ENCODE assay signal across 9 mouse cellular contexts in the genomic region with DNA sequence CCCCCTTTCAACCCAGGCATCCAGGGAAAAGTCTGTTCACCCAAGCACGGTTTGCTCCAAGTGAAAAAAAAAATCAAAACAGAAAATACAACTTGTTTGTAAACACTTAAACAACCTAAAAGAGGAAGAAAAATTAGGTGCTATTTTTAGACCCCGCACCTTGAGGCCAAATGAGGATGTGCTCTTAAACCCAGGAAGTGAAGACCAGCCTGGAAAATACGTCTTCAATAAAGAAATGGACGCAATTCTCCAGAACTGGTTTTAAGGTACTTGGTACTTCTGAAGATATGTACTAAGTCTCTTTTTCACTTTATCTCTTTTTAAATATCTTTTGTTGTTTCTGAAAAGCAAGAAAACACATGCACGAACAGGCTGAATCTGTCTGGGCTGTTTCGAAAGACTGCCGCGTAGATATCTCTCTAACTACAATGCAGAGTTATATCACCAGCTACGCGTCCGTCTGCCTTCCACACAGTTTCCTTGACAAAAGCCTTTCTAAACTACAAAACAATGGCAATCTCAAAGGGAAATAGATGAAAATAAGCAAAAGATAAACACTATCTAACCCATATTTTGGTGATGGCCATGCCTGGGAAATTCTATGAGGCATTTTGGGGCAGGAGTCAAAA. TPM values are rescaled to one million over a fixed set of nuclear protein-coding genes. Genes with fewer than 3 reads are reported as not detected.
DNase-seq lines count a peak whose midpoint lies in the region; ATAC-seq and TF ChIP-seq lines count a peak whose summit lies in the region.
"Had no signal": no experiment of that assay in that cellular context is flagged by ENCODE, and none has a peak within 500 bp of the region (broad histone marks: within the 10 kb centered on the region; RNA-seq: fewer than 3 reads in every experiment).

No protein-coding gene starts in this region.

- H3K27ac ChIP-seq in forebrain, embryonic 16.5 days (ENCODE audit: low read length), result no peak overlapping the region
- H3K27ac ChIP-seq in forebrain, embryonic 14.5 days (ENCODE audit: low read depth, low read length), result no peak overlapping the region
- 0 out of 2 replicates have a peak overlapping the region, but pooled peaks have one; percentile 9 for H3K27ac ChIP-seq in spleen, adult 2 months (ENCODE audit: insufficient read depth, low read length)
- H3K27ac ChIP-seq in liver, embryonic 16.5 days (ENCODE audit: low read length), result peak overlapping the region; percentile 64; the same call in 1 of the 2 replicates
- H3K27ac ChIP-seq in stomach, postnatal 0 days (replicated peaks), result peak overlapping the region; percentile 49

- no peak for TF ChIP-seq POLR2A in spleen, adult 2 months (IDR thresholded peaks at IDR 0.05; ENCODE audit: low read depth, low read length)

- H3K4me3 ChIP-seq in forebrain, embryonic 16.5 days (replicated peaks; ENCODE audit: low read length), result no peak overlapping the region
- H3K4me3 ChIP-seq in forebrain, embryonic 14.5 days (ENCODE audit: low read depth, low read length), result no peak overlapping the region
- H3K4me3 ChIP-seq in spleen, adult 2 months (ENCODE audit: extremely low read depth, insufficient read depth, insufficient read length), result no peak overlapping the region
- peak overlapping the region; percentile 37 for H3K4me3 ChIP-seq in liver, embryonic 16.5 days (ENCODE audit: low read depth, low read length)
- H3K4me3 ChIP-seq in stomach, postnatal 0 days (ENCODE audit: low read depth, low read length), result peak overlapping the region; percentile 0; the same call in 1 of the 2 replicates

- no peaks in the 10 kb centered on the region for H3K9me3 ChIP-seq in forebrain, embryonic 16.5 days (ENCODE audit: control insufficient read depth, low read length)
- H3K9me3 ChIP-seq in forebrain, embryonic 14.5 days (replicated peaks; ENCODE audit: control insufficient read depth, low read length), result no peaks in the 10 kb centered on the region
- H3K9me3 ChIP-seq in liver, embryonic 16.5 days (replicated peaks; ENCODE audit: control insufficient read depth, low read length), result no peaks in the 10 kb centered on the region
- H3K9me3 ChIP-seq in stomach, postnatal 0 days (ENCODE audit: control insufficient read depth, low read length), result no peaks in the 10 kb centered on the region

- H3K9ac ChIP-seq in forebrain, embryonic 16.5 days (replicated peaks; ENCODE audit: low read depth, low read length), result no peak overlapping the region
- no peak overlapping the region for H3K9ac ChIP-seq in forebrain, embryonic 14.5 days (ENCODE audit: low read length)
- H3K9ac ChIP-seq in liver, embryonic 16.5 days (ENCODE audit: low read depth, low read length), result peak overlapping the region; percentile 34
- no peak overlapping the region for H3K9ac ChIP-seq in stomach, postnatal 0 days (ENCODE audit: low read length)

- no peaks in the 10 kb centered on the region; the same call in 1 of the 2 replicates for H3K4me1 ChIP-seq in forebrain, embryonic 16.5 days (replicated peaks; ENCODE audit: control insufficient read depth, insufficient read depth, low read length)
- H3K4me1 ChIP-seq in forebrain, embryonic 14.5 days (ENCODE audit: control insufficient read depth, insufficient read depth, low read length), result no peaks in the 10 kb centered on the region
- peaks cover 2% of the 10 kb centered on the region for H3K4me1 ChIP-seq in spleen, adult 2 months (ENCODE audit: control insufficient read depth, insufficient read depth, insufficient read length)
- H3K4me1 ChIP-seq in liver, embryonic 16.5 days (ENCODE audit: control insufficient read depth, low read depth, low read length), result peaks cover 12% of the 10 kb centered on the region
- H3K4me1 ChIP-seq in stomach, postnatal 0 days (replicated peaks; ENCODE audit: control insufficient read depth, insufficient read depth), result 0 out of 2 replicates have a peak, but pooled peaks cover 3% of the 10 kb centered on the region

- no peak for TF ChIP-seq EP300 in stomach, postnatal 0 days (optimal IDR thresholded peaks at IDR 0.05)

- WGBS in forebrain, embryonic 16.5 days, result 76% methylated on average over 11 of the region's 11 CpGs
- WGBS in forebrain, embryonic 14.5 days, result 77% methylated on average over 11 of the region's 11 CpGs
- 63% methylated on average over 11 of the region's 11 CpGs for WGBS in spleen, adult 2 months
- 25% methylated on average over 11 of the region's 11 CpGs for WGBS in liver, embryonic 16.5 days (ENCODE audit: insufficient replicate concordance)
- WGBS in stomach, postnatal 0 days, result 52% methylated on average over 11 of the region's 11 CpGs

- DNase-seq in forebrain, embryonic 14.5 days (ENCODE audit: low spot score), result no peak
- DNase-seq in spleen, adult 2 months (ENCODE audit: low read depth in 1 of 2, low spot score in 2 of 2), result peak in 1 of 2 experiments; percentile 23
- DNase-seq in spleen, adult 12 weeks (ENCODE audit: low spot score), result no peak
- no peak for DNase-seq in stomach, postnatal 0 days (ENCODE audit: low spot score)
- no peak for DNase-seq in adrenal gland, postnatal 36 days
- no peak for DNase-seq in adrenal gland, postnatal 4 days (ENCODE audit: low spot score in 2 of 2)
- DNase-seq: right cerebral cortex, postnatal 4 days had no signal

- no peak for TF ChIP-seq CTCF in spleen, adult 2 months (IDR thresholded peaks at IDR 0.05; ENCODE audit: extremely low read depth, insufficient read depth, insufficient read length, insufficient replicate concordance)
- no peak for TF ChIP-seq CTCF in stomach, postnatal 0 days (IDR thresholded peaks at IDR 0.05; ENCODE audit: low read depth)

- no peak for ATAC-seq in forebrain, embryonic 16.5 days
- ATAC-seq in forebrain, embryonic 14.5 days, result no peak
- ATAC-seq in liver, embryonic 16.5 days (ENCODE audit: low read depth), result no peak
- ATAC-seq in stomach, postnatal 0 days (ENCODE audit: low FRiP score, low TSS enrichment), result no peak

- H3K36me3 ChIP-seq in forebrain, embryonic 16.5 days (ENCODE audit: control insufficient read depth, insufficient read depth), result no peaks in the 10 kb centered on the region
- no peaks in the 10 kb centered on the region for H3K36me3 ChIP-seq in forebrain, embryonic 14.5 days (ENCODE audit: control insufficient read depth, insufficient read depth, low read length)
- no peaks in the 10 kb centered on the region for H3K36me3 ChIP-seq in spleen, adult 2 months (ENCODE audit: control insufficient read depth, insufficient read depth, low read length)
- H3K36me3 ChIP-seq in liver, embryonic 16.5 days (ENCODE audit: control insufficient read depth, insufficient read depth), result no peaks in the 10 kb centered on the region
- H3K36me3 ChIP-seq in stomach, postnatal 0 days (ENCODE audit: control insufficient read depth, insufficient read depth, low read length), result no peaks in the 10 kb centered on the region

- H3K4me2 ChIP-seq in forebrain, embryonic 16.5 days (ENCODE audit: low read length), result peak overlapping the region; percentile 18; the same call in 1 of the 2 replicates
- no peak overlapping the region for H3K4me2 ChIP-seq in forebrain, embryonic 14.5 days (ENCODE audit: low read length)
- peak overlapping the region; percentile 53 for H3K4me2 ChIP-seq in liver, embryonic 16.5 days (ENCODE audit: low read depth, low read length)
- peak overlapping the region; percentile 35 for H3K4me2 ChIP-seq in stomach, postnatal 0 days (replicated peaks; ENCODE audit: low read depth)

- no peaks in the 10 kb centered on the region for H3K27me3 ChIP-seq in forebrain, embryonic 16.5 days (replicated peaks; ENCODE audit: control insufficient read depth, insufficient read depth, low read length)
- no peaks in the 10 kb centered on the region for H3K27me3 ChIP-seq in forebrain, embryonic 14.5 days (replicated peaks; ENCODE audit: control insufficient read depth, insufficient read depth, low read length)
- H3K27me3 ChIP-seq in spleen, adult 2 months (ENCODE audit: control insufficient read depth, insufficient read depth, low read length), result no peaks in the 10 kb centered on the region
- no peaks in the 10 kb centered on the region for H3K27me3 ChIP-seq in liver, embryonic 16.5 days (ENCODE audit: control insufficient read depth, insufficient read depth, low read depth, low read length)
- H3K27me3 ChIP-seq in stomach, postnatal 0 days (ENCODE audit: control insufficient read depth, insufficient read depth, low read length), result no peaks in the 10 kb centered on the region

RNA-seq across cellular contexts. Expression of a gene that starts 37.7 kb away (rescaled TPM):
- 5.8 and 8.2 TPM in 2 replicates for polyA plus RNA-seq in forebrain, embryonic 16.5 days (2015; fragmentation: Nextera tagmentation; extraction: Ambion mirVana)
- 6.5 and 8.7 TPM in 2 replicates for polyA plus RNA-seq in forebrain, embryonic 14.5 days (2014; fragmentation: Nextera tagmentation; extraction: Ambion mirVana)
- polyA plus RNA-seq in spleen, adult 2 months (2012; rRNA removed), result 4.5 and 6.0 TPM in 2 replicates
- 13.2 and 16.2 TPM in 2 replicates for polyA plus RNA-seq in liver, embryonic 16.5 days (2015; fragmentation: Nextera tagmentation; extraction: Ambion mirVana)
- 18.1 and 18.2 TPM in 2 replicates for polyA plus RNA-seq in stomach, postnatal 0 days (2015; fragmentation: Nextera tagmentation; extraction: Ambion mirVana)
- total RNA-seq in adrenal gland, postnatal 36 days (2021), result 10 to 100 TPM; 19.9 to 38.5 TPM
- total RNA-seq in adrenal gland, postnatal 4 days (2021), result 10 to 100 TPM; 30.1 to 30.2 TPM

Comparison
In these comparisons a context has a peak if more than half of its experiments do, and no peak if none do; other contexts are left out.
1. H3K27ac ChIP-seq: peak in spleen, adult 2 months (single experiment), liver, embryonic 16.5 days (single experiment) and stomach, postnatal 0 days (single experiment); none in forebrain, embryonic 16.5 days (single experiment) and forebrain, embryonic 14.5 days (single experiment).
2. H3K4me3 ChIP-seq: peak in liver, embryonic 16.5 days (single experiment) and stomach, postnatal 0 days (single experiment); none in forebrain, embryonic 16.5 days (single experiment), forebrain, embryonic 14.5 days (single experiment) and spleen, adult 2 months (single experiment).